Mouse (Mus musculus): ENCODE results near the gene Pacs2. TPM values are rescaled to one million over a fixed set of nuclear protein-coding genes. Genes with fewer than 3 reads are reported as not detected.

Gene Pacs2
- total RNA-seq, 2 experiments from 2014 or later: 33.1 to 37.1 TPM

DNA sequence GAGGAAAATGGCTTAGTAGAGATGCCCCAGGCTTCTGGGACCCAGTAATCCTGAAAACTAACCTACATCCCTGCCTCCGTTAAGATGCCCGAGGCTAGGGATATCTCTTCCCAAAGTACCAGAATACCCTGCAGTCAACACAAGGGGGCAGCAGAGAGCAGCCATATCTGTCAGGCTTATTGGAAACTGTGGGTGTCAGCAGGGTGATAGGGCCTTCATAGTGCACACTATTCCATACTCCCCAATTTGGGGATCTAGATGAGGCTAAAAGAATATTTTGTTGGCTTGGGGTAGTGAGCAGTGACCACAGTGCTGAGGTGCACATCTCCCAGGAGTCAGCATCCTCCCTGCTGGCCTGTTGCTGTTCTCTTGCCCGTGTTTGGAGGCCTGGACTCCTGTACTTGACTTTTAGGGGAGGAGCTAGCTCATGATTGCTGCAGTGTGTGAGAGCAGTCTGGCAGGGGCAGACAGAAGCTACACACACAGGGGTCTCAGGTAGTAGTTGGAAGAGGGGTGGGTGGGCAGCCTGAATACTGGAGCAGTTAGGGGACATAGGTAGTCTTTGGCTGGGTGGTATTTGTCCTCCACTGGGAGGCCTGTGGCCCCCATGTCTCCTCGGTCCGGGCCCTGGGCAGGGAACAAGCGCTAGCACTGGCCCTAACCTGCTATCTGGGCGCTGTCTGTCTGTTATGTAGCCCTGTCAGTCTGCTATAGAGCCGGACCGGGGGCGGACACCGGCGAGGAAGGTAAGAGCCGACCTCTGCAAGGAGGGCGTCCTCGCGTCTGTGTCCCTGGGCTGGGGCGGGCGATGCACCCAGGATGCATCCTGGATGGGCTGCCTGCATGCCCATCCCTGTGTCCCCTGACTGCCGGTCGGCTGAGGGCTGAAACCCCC lies 105.5 kb downstream of the Pacs2 start:
- DNase-seq: peak; percentile 87 to 95

Small RNAs within 50 kb of the gene (microRNA-seq; reads per million reads assigned to microRNA genes)
- gene Gm44471: 0 reads per million in 2 experiments

Other genes with a start within 250 kb of the Pacs2 start
- 10 to 100 TPM; 15.3 to 16.6 TPM for gene Ahnak2, start 211.9 kb upstream of the Pacs2 start, total RNA-seq (2021)
- 1 to 10 TPM; 2.0 to 2.2 TPM for gene Clba1, start 205.6 kb upstream of the Pacs2 start, total RNA-seq (2021)
- 1 to 10 TPM; 5.1 to 5.6 TPM for gene Cdca4, start 185.1 kb upstream of the Pacs2 start, total RNA-seq (2021)
- gene Gpr132, start 146.3 kb upstream of the Pacs2 start, total RNA-seq (2021): 1 to 10 TPM in 1 of 2 experiments, under 1 TPM in 1; 0.37 to 1.3 TPM
- gene Jag2, start 84.7 kb upstream of the Pacs2 start, total RNA-seq (2021): 10 to 100 TPM; 31.5 to 38.6 TPM
- 1 to 10 TPM; 8.2 to 9.2 TPM for gene Nudt14, start 72.4 kb upstream of the Pacs2 start, total RNA-seq (2021)
- gene Btbd6, start 38.0 kb upstream of the Pacs2 start, total RNA-seq (2021): 10 to 100 TPM; 24.3 to 27.6 TPM
- 10 to 100 TPM; 21.4 to 26.4 TPM for gene Brf1, start 13.8 kb upstream of the Pacs2 start, total RNA-seq (2021)
- gene Tex22, start 60.0 kb downstream of the Pacs2 start, total RNA-seq (2021): not detected
- gene Mta1, start 83.8 kb downstream of the Pacs2 start, total RNA-seq (2021): 10 to 100 TPM; 43.9 to 46.2 TPM
- gene Crip2, start 125.7 kb downstream of the Pacs2 start, total RNA-seq (2021): 1,000 to 10,000 TPM; 1,463 to 1,557 TPM
- gene Crip1, start 131.8 kb downstream of the Pacs2 start, total RNA-seq (2021): 100 to 1,000 TPM; 191 to 201 TPM
- gene Tedc1, start 141.9 kb downstream of the Pacs2 start, total RNA-seq (2021): under 1 TPM; 0.31 to 0.89 TPM
- not detected for gene Tmem121, start 171.4 kb downstream of the Pacs2 start, total RNA-seq (2021)

Measured in heart, adult 18-20 months (tissue).